Mouse (Mus musculus) ES-E14 (cell line): ENCODE results near the gene Tgm6. TPM values are rescaled to one million over a fixed set of nuclear protein-coding genes. Genes with fewer than 3 reads are reported as not detected.

Experiments used
- DNase-seq: peaks from one replicate; pipeline ENCODE4 v3.0.0-alpha.2; 2013; ENCODE audit warnings: low read depth, low spot score
- H3K27ac ChIP-seq: 2 replicates; pipeline ENCODE4 v1.5.1; 2012; ENCODE audit warnings: low read depth, mild to moderate bottlenecking, low read length, moderate library complexity, mixed read lengths; ENCODE audit not compliant: poor library complexity, insufficient read depth, severe bottlenecking
- H3K36me3 ChIP-seq: 2 replicates; pipeline ENCODE4 v1.6.1; 2012; ENCODE audit warnings: mild to moderate bottlenecking, low read length, moderate library complexity, mixed read lengths; ENCODE audit not compliant: control insufficient read depth, poor library complexity, insufficient read depth, severe bottlenecking
- H3K4me1 ChIP-seq, 2 experiments: fragments of 150-350 bp in 1 of 2; sonication (generic) in 1 of 2; 2 replicates each; pipeline ENCODE4 v1.6.1; 2012; ENCODE audit warnings: low read length in 2 of 2, mild to moderate bottlenecking in 1 of 2, mixed read lengths in 1 of 2; ENCODE audit not compliant: control insufficient read depth in 2 of 2, insufficient read depth in 2 of 2, poor library complexity in 1 of 2
- H3K4me3 ChIP-seq, 2 experiments: fragments of 150-350 bp in 1 of 2; sonication (generic) in 1 of 2; 2 replicates each; pipeline ENCODE4 v1.5.1; 2012; ENCODE audit warnings: low read length in 2 of 2, low read depth in 1 of 2, mild to moderate bottlenecking in 1 of 2, mixed read lengths in 1 of 2; ENCODE audit not compliant: insufficient read depth in 1 of 2, poor library complexity in 1 of 2, severe bottlenecking in 1 of 2
- H3K9ac ChIP-seq: 2 replicates; pipeline ENCODE4 v1.6.1; 2012; ENCODE audit warnings: low read depth, mild to moderate bottlenecking, low read length, mixed read lengths; ENCODE audit not compliant: poor library complexity, insufficient read depth, severe bottlenecking
- H3K9me3 ChIP-seq: fragments of 150-350 bp; sonication (generic); 2 replicates; pipeline ENCODE4 v1.6.1; 2012; ENCODE audit warnings: low read depth, mild to moderate bottlenecking, low read length; ENCODE audit not compliant: control insufficient read depth, insufficient read depth
- CHD2 ChIP-seq: IDR thresholded peaks from 2 replicates; pipeline ENCODE4 v1.6.1; 2014; ENCODE audit warnings: mild to moderate bottlenecking, low read depth, low read length, inconsistent platforms
- HCFC1 ChIP-seq: IDR thresholded peaks from 2 replicates; pipeline ENCODE4 v1.6.1; 2012; ENCODE audit warnings: low read length, inconsistent platforms, borderline replicate concordance; ENCODE audit not compliant: insufficient read depth
- MAFK ChIP-seq: IDR thresholded peaks from 2 replicates; pipeline ENCODE4 v1.6.1; 2014; ENCODE audit warnings: mild to moderate bottlenecking, low read depth, low read length, inconsistent platforms; ENCODE audit not compliant: insufficient read depth
- ZC3H11A ChIP-seq: IDR thresholded peaks from 2 replicates; pipeline ENCODE4 v1.6.1; 2012; ENCODE audit warnings: low read depth, mild to moderate bottlenecking, inconsistent platforms, low read length, borderline replicate concordance
- ZNF384 ChIP-seq: IDR thresholded peaks from 2 replicates; pipeline ENCODE4 v1.6.1; 2012; ENCODE audit warnings: low read depth, low read length, inconsistent platforms
- in situ Hi-C, 2 experiments: fragments of 600-800 bp; cut with MboI; formaldehyde crosslinking; loops; one replicate each; pipeline ENCODE4 v1.15.1; 2025; ENCODE audit warnings: low sequenced_read_pairs in 2 of 2, inconsistent platforms in 1 of 2; ENCODE audit not compliant: unreplicated experiment in 2 of 2
- total RNA-seq: library from RNA; depleted of rRNA; stranded (reverse); fragments of 300-350 nt; gene quantifications from 2 replicates; pipeline ENCODE4 v1.2.3, GENCODE M21; 2012; rRNA removed

Gene Tgm6
- total RNA-seq, 1 experiment, result not detected

DNA sequence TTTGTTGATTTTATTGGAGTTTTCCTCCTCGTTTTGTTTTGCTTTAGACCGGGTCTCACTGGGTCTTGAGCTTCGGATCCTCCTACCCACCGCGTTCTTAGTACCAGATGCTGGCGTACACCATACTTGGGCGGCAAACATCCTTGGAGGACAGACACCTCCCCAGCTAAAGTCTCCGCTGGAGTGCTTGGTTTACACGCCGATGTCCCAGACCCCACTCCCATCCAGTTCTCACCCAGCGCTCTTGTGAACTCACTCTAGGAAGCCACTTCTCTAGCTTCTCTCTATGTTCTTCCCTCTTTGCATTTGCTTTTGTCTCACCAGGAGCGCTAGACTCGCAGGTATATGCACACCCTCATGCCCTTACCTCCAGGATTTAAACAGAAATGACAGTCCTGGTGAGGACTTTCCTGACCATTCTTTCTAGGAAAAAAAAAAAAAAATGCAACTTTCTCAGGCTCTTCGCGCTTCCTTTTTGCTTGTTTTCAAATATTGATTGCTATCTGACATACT, 67.3 kb downstream of the Tgm6 start:
- in situ Hi-C loops, result no loop called here
- Histone ChIP-seq H3K4me3 (peak overlapping the region; percentile 97 to 100), H3K4me1 (peaks cover 1 to 8% of the 10 kb centered on the region in 2 experiments; a peak in 1 of 4 replicates), H3K9ac (peak overlapping the region; percentile 37), H3K36me3 (peaks cover 18% of the 10 kb centered on the region), H3K27ac (no peak overlapping the region), H3K9me3 (no peaks in the 10 kb centered on the region)
- no peak for TF ChIP-seq HCFC1
- DNase-seq, result no peak

DNA sequence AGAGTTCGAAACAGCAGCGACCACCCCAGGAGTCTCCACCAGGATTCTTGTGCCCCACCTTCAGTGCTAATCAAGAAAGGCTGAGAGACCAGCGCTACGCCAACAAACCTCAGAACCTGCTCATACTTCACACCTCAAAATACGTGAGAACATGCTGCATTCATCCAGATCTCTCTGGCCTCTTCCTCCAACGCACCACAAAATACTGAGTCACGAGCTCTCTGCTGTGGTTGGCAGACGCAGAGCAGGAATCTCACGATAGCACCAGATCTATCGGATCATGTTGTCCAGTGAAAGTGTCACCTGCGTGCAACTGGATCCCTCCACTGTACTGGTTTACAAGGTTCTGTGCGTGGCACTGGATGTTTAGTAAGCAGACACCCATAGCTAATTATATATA, 76.2 kb downstream of the Tgm6 start:
- DNase-seq, result no peak
- no peak overlapping the region for H3K9ac ChIP-seq
- no peak overlapping the region for H3K27ac ChIP-seq
- no peak for TF ChIP-seq MAFK
- TF ChIP-seq HCFC1, result no peak
- no peak for TF ChIP-seq ZC3H11A
- TF ChIP-seq CHD2, result no peak
- no peak for TF ChIP-seq ZNF384
- H3K36me3 ChIP-seq, result no peaks in the 10 kb centered on the region
- H3K4me3 ChIP-seq, result no peak overlapping the region
- in situ Hi-C loops, result no loop called here
- no peaks in the 10 kb centered on the region for H3K4me1 ChIP-seq
- H3K9me3 ChIP-seq, result no peaks in the 10 kb centered on the region

DNA sequence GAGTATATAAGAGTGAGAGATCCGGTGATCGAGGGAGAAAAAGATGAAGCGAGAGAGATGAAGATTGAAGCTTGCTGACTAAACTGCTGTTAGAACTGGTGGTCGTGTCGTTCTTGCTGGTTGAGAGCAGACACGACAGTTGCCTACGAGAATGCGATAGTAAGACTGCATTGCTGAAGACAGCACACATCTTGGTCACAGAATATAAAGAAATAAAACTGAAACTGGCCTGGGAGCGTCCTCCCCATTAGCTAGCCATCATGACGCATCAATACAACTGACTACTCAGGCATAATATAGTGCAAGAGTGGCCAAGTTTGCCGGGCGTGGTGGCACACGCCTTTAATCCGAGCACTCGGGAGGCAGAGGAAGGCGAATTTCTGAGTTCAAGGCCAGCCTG, 82.7 kb downstream of the Tgm6 start, which contains the start of gene Tmc2:
Gene Tmc2, plus strand, starts transcription at position 301 of the 400 bp plus-strand sequence.
- TF ChIP-seq MAFK (no peak), HCFC1 (no peak), CHD2 (no peak), ZC3H11A (no peak), ZNF384 (no peak)
- in situ Hi-C loops, result no loop called here
- DNase-seq, result no peak

DNA sequence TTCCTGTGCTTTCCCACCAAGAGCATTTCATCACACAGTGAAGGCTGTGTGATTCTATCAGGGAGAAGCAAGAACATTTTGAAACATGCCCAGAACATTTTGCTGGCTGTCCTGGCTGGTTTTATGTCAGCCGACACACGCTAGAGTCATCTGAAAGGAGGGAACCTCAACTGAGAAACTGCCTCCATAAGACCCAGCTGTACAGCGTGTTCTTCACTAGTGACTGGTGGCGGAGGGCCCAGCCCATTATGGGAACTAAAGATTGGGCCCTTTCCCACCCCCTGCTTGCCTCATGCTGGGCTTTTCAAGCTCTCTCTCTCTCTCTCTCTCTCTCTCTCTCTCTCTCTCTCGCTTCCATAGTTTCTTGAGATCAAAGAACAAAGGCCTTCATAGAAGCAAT, 88.7 kb downstream of the Tgm6 start:
- no peaks in the 10 kb centered on the region for H3K9me3 ChIP-seq
- H3K36me3 ChIP-seq, result no peaks in the 10 kb centered on the region
- TF ChIP-seq MAFK (no peak), ZNF384 (no peak), HCFC1 (no peak), ZC3H11A (no peak), CHD2 (no peak)
- H3K4me3 ChIP-seq, result no peak overlapping the region
- H3K4me1 ChIP-seq, result no peaks in the 10 kb centered on the region
- in situ Hi-C loops, result no loop called here
- no peak overlapping the region for H3K9ac ChIP-seq
- no peak for DNase-seq
- no peak overlapping the region for H3K27ac ChIP-seq

More for the DNA sequence above, 82.7 kb downstream of the Tgm6 start, which contains the start of gene Tmc2:
- no peak within 1 kb of the TSS for H3K9ac ChIP-seq
- no peaks in the 10 kb centered on the region for H3K36me3 ChIP-seq
- H3K4me1 ChIP-seq, result no peaks in the 10 kb centered on the region
- no peak within 1 kb of the TSS for H3K4me3 ChIP-seq
- H3K27ac ChIP-seq, result no peak within 1 kb of the TSS
- no peaks in the 10 kb centered on the region for H3K9me3 ChIP-seq

Other genes starting within 250 kb of the Tgm6 start
- 2.4 and 3.1 TPM in 2 replicates for gene Tgm3, start 100.1 kb upstream of the Tgm6 start, total RNA-seq
- gene Snrpb, start 67.0 kb downstream of the Tgm6 start, total RNA-seq, result 278 and 339 TPM in 2 replicates
- gene Tmc2, start 82.8 kb downstream of the Tgm6 start, total RNA-seq, result 0.09 and 0.16 TPM in 2 replicates
- 1,148 and 1,555 TPM in 2 replicates for gene Nop56, start 162.0 kb downstream of the Tgm6 start, total RNA-seq
- gene Idh3b, start 172.1 kb downstream of the Tgm6 start, total RNA-seq, result 100 and 129 TPM in 2 replicates
- 0.58 and 0.62 TPM in 2 replicates for gene Ebf4, start 182.8 kb downstream of the Tgm6 start, total RNA-seq